Mouse (Mus musculus) frontal cortex, adult 2 months (tissue): ENCODE measurements at regions not wholly inside any gene's neighbourhood (a gene's known extent, or its start where the extent isn't known, plus 50 kb on each side); places are given as distances from the start of the nearest gene placed in this dataset.

Experiments
- DNase-seq, 2 experiments: peaks; one replicate each; pipeline ENCODE4 v3.0.0; 2022; ENCODE audit warnings: low spot score in 1 of 2; ENCODE audit errors: extremely low spot score in 1 of 2

DNA sequence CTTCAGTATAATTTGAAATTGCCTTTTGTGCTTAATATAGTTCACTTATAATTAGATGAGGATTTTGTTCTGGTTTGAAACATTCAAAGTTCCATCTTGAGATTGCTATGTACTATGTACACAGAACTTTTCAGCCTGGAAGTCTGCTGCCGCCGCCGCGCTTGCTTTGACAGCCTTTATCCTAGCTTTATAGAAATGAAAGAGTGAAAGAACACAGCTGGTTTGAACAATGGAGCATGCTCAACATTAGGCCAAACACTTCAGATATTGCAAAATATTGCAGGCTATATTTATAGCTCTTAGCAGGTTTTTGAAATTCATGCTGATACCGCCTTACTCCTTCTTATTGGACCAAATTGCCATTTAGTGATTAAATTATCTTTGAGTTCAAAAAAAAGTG lies 305.1 kb upstream of the Prkd1 start:
- no peak for DNase-seq

DNA sequence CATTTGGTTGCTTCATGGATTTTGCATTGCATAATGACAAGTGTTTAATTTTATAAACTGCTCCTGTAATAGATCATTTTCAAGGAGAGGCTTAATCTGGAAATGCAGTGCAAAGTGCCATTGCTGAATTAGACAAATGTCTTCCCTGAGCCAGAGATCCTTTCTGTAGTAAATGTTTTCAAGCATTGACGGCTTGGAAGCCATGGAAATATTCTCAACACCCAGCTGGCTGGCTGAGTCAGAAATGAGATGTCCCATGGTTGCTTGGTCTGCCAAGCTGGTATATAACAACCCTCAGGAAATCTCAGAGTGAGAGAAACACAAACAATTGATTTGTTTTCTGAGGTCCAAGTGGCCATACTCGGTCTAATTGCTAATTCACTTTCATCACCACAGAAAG lies 298.1 kb upstream of the Prkd1 start:
- DNase-seq: peak; percentile 48 to 69

DNA sequence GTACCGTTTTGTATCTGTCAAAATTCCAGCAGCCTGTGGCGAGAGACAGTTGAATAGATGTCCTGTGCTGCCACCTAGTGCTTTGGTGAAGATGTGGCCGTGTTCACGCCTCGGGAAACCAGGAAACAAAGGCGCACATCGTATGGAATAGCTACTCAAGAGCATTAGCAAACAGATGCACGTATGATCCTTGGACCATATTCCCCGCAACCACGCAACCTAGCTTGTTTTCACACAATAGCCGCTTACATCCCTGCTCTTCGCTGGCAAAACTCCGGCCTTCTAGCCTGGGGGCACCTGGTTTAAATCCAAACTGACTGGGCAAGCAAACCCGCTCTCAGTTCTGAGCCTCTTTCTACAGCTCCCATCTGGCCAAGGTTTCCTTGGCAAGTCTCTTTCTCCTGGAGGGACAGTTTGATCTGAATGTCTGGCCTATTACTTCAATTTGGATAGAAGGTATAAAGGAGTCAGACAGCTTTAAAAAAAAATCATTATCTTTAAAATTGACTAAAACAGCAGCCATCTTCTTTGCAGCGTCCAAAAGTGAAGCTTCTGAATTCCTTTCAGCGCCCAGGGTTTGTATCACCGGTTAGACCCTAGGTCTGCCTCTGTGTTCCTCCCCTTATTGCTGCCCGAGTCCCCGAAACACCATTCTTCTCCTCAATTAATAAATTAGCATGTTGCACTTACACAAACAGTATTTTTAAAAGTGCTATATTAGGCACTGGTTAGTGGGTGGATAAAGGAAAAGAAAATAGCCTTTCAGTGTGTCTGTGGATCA lies 295.0 kb upstream of the Prkd1 start:
- peak; percentile 69 to 90 for DNase-seq

DNA sequence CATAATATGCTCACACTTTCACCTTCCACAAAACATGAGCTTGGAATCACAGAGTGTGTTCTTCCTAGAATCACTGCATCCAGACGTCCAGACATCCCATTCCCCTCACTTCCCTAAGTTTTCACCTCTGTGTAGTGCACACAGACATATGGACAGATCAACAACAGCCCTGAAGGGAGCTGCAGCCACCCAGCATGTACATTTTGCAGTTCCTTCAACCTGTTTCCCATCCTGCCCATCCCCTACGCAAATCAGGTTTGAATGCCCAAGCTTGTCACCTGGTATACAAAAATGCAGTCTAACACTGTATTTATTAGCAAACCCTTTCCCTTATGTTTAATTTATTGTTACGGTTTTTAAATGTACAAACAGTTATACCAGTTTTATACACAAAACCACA lies 294.4 kb upstream of the Prkd1 start:
- no peak for DNase-seq

DNA sequence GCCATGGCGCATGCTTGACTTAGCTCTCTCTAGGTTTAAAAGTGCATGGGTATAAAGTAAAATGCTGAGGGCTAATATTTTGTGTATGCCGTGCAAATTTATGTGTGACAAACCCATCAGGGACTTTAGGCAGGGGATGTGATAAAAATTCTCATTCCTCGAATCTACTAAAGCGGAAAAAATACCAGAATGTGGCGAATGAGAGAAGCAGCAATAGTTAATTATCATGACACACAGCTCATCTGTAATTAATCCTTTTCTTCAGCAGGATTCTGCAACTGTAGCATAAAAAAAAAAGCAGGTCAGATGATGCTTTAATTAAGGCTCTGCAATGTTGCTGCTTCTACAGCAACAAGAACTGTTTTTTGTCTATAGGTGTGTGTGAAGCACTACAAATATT lies 286.6 kb upstream of the Prkd1 start:
- no peak for DNase-seq

DNA sequence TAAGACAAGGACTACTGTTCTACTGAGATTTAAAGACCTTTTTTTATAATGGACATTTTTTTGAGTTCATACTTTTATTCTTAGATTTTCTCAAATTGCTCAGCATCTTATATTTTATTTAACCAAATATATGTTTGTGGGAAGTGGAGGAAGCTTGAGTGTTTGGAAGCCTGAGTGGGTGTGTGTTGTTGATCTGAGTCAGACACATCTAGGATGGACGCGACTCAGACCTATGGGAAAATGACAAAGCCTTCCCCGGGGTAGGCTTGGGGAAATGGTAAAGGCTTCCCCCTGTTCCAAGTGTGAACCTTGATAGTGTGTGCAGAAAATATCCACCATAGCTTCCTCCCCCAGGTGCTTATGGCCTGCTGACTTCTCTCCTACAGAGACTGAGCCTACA lies 283.6 kb upstream of the Prkd1 start:
- no peak for DNase-seq

DNA sequence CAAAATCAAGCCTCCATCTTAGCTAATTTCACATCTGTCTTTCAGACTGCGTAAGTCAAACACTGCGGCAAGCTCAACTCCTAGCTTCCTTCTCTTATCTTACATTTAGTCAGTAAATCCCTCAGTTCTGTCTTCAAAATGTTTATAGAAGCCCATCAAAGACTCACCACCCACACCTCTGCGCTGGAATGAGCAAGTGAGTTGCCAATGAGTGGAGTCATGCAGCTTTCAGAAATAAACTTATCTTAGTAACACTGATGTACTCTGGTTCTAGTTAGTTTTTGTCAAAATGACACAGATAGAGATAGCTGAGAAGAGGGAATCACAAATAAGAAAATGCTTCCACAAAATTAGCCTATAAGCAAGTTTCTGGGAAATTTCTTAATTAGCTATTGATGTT lies 280.7 kb upstream of the Prkd1 start:
- DNase-seq: no peak

DNA sequence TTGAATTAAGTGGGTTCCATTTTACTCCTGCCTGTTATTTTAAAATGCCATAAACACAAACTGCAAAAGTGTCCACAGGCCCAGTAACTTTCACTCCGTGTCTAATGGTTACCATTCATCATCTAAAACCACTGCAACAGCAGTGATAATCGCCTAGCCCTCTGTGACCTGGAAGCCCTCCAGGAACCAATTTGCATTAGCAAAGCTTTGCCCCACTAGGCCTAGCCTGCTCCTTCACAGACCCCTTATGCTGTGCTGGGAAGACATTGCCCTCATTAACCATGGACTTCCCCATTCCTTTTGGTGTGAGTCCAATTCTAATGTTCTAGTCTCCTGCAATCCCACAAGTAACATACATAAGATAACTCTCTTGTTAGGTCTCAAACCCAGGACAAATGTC lies 277.3 kb upstream of the Prkd1 start:
- no peak for DNase-seq

DNA sequence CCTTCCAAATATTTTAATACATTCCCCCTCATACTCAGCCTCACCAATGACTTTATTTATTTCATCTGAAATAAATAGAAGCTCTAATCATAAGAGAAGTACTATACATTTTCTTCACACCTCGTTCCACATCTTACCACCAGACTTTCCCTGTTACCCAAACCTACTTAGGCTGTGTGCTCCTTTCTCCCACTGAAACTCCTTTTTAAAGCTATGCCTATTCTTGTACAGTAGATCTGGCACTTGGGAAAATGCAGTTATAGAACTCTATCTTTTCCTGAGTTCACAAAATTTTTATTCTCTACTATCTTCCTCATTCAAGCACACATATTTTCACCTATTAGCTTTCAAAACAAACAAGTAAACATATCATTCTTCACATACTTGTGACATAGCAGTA lies 272.8 kb upstream of the Prkd1 start:
- no peak for DNase-seq

DNA sequence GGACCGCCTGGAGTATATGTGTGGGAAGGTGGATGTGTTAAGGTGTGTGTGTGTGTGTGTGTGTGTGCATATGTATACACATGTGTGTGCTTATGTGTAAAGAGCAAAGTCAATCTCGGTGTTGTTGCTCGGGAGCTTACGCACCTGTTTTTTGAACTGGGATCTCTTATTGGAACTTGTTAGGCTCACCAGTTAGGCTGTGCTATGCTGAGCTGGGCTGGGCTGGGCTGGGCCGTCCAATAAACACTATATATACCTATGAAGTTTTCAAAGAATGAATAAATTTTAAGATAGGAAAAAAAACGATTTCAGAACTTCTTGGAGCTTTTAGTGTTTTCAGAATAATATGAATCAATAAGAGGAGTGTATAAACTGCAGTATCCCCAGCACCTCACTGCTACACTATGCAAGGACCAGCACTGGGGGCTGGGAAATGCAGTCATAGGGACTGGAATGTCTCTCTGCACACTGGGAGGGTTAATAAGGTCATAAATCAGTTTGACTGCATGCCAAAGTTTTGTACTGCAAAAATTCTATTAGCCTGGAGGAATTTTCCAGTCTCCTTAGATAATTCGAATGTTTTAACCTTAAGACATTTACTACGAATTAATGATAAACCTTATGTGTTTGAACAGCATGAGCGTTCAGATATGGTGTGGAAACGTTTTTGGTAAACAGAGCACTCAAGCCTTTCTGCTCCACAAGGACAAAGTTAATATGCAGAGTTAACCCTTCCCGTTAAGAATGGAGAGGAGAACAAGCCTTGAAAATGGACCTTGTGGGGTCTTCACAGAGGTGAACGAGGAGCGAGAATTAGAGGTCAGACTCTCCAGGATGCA lies 250.9 kb upstream of the Prkd1 start:
- DNase-seq: no peak

DNA sequence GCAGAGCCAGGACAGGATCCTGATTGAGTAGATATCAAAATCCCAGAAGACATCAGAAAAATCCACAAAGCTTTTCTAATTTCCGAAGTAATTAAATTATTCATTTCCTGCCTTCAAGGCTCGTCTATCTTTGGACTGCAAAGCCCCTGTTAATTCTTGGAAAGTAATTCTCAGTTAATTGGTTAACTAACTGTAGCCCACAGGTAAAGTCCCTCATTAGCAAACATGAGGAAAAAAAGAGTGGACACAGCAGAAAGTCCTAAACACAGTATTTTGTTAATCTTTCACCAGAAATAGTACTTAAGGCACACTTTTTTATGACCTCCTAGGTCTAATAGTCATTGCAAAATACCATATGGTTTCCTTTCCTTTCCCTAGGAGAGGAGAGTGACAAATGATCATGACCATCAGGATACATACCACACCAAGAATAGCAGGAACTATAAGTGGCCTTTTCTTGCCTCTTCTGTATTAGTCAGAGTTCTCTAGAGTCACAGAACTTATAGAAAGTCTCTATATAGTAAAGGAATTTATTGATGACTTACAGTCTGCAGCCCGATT lies 248.8 kb upstream of the Prkd1 start:
- no peak for DNase-seq

DNA sequence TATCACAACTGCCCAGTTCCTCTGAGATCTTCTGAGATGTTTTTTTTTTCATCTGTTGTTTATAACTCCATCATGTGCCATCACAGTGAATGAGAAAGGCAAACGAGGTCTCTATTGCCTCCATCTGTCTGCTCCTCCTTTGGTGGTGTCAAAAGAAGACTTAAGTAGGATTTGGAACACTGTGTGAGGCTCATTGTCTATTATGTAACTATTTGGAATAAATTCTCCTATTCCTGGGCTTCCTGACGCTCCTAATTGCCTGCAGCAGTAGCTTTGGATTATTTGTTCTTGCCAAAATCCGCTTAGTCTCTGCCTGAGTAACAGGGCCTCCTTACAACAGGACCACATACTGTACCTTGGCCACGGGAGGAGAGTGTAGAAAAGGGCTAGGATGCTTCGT lies 244.7 kb upstream of the Prkd1 start:
- DNase-seq: peak in 1 of 2 experiments; percentile 12

DNA sequence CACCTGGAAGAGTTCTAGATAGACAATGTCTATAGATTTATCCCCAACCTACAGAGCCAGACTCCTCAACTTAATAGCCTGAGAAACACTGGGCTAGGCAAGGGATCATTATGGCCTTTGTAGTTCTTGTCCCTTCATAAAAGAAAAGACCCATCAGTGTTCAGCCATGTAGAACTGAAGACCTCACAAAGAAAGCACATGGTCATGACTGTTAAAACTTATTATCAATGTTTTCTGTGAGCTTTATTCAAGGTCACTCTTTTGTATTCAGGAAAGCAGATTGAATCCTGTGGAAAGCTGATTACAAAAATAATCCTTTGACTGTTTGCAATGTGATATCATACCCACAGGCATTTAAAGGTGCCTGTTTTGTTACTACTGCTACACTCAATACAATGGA lies 226.9 kb upstream of the Prkd1 start:
- no peak for DNase-seq

DNA sequence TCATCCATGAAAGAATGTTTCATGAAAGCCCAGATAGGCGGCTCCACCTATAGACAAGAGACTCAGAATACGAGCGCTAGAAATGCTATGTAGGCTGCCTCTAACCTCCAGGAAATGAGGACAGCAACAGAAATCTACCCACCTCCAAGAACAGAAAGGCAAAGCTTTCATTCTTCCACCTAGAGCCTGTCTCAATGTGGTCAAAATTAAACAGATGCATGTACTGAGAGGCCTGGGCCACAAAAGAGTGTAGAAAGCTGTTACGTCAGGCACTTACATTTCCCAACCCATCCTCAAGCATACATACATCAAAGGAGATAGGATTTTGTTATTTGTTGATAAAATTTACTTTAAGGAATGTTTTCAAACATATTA lies 225.1 kb upstream of the Prkd1 start:
- DNase-seq: no peak

DNA sequence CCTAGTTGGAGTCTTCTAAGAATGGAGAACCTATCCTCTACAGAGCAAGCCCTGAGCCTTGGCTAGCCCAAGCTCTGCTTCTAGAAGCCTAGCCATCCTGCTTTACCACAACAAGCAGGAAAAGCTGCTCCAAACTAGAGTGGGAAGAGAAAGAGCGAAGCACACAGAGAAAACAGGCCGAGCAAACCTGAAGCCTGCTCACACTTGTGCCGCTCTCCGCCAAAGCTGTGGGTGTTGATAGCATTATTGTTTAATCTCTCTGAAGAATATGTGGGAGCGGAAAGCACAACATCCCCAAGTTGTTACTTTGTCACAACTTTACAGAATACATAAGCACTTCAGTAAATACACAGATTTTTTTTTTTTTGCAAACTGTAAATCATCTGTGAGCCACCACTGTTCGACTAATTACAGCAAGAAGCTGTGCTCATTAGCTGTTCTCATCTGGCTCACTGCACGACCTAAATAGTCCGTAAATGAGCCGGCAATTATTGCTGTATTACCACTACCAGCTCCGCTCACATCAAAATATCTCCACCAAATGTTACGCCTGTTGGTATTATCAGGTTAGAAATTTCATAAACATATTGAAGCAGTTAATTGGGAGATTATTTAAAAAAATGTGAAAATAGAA lies 224.6 kb upstream of the Prkd1 start:
- no peak for DNase-seq

DNA sequence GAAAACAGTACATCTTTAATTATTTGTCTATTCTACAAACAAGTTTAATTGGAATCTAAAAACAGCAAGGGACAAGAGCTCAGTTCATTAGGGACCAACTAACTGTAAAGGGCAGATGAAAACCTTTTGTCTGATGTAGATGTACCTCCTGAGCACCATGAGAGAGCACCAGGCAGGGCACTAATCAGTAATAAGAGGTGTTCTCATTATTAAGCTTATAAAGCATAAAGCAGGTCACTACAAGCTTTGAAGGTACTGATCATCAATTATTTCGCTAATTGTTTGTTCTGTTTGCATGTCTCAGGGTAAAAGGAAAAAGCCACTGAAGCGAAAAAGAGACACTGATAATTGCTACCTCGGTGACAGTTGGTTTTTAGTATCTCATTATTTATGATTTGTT lies 202.7 kb upstream of the Prkd1 start:
- no peak for DNase-seq

DNA sequence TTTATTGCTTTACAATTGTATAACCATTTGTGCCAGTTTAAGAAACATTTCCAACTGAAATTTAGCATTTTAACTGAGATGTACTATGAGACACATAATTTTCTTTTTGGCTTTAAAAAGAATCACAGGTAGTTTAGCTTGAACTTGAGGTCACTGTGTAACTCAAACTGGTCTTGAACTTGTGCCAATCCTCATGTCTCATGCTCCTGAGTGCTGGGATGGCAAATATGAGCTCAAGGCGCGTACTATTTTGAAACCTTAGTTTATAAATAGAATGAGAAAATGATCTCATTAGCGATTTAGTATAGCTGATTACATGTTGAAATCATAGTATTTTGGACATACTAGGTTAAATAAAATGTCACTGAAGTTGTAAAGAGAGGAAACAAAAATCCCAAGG lies 199.1 kb upstream of the Prkd1 start:
- no peak for DNase-seq

DNA sequence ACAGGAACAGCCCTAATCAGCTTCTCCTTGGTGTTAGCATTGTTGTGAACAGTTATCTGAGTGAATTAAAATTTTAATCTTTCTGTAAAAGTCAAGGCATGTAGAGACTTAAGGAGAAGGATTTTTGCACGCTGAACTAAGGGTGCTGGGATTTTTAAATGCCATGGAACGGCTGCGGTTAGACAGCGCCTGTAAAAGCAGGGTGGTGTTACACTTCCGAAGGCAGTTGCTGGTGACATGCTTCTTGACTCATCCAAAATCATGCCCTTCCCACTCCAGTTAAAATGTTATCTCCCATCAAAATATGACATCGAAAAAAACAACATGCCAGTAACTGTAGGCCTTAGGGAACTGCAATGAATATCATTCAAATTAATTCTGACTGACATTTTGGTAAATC lies 193.8 kb upstream of the Prkd1 start:
- DNase-seq: peak in 1 of 2 experiments; percentile 13

DNA sequence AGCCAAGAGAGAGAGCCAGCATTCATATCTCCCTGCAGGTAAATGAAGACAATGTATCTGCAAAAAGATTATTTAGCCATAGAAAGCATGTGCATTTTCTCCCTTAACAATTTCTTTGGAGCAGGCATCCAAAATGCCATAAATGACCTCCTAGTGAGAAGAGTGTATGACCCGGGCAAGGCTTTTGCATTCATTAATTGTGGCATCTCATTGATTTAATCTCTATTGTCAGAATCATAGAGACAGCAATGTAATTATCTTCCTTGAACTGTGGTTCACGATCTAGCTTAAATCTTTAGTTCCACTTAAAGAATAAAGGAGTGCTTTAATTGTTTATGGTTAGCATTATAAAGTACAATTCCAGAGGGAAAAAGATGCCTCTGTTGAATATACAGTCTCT lies 190.5 kb upstream of the Prkd1 start:
- no peak for DNase-seq

DNA sequence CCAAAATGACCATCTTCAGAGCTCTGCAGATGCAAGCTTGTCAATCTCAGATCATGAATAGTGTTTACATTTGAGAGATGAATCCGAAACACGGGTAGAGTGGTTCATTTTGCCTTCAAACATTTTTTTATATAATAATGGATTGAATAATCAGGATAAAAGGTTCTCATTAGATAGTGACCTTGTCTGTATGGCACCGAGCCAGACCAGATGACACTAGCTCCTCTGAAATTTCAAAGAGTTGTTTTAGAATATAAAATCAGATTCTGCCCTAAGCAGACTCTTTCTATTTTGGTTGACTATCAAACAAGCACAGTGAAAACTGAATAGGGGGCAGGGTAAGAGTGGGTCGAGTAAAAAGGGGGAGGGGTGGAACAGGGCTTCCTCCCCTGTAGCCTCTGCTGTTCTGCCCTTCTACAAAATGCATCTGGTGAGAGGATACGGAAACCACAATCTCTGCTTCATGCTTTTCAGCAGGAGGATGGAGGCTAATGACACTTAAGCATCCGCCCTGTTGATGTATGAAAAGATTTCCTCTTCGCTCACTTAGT lies 159.9 kb upstream of the Prkd1 start:
- DNase-seq: no peak

DNA sequence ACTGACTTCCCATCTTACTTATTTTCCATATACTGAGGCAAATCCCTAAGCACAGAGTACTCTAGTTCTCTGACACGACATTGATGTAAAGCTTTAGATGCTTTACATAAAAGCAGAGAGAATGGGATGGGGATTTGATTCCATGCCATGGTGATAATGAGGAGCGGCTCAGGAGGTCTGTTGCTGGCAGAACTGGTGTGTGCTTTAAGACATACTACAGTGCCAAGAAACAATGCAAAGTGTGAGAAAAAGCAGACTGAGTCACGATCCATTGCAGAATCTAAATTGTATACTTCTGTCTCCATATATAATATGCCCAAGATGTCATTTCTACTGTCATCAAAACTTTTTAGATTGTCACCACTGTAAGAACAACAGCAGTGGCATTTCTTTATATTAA lies 155.5 kb upstream of the Prkd1 start:
- peak; percentile 20 to 50 for DNase-seq
